Mouse (Mus musculus) spleen, adult 18-20 months (tissue): ENCODE data around the gene Rtf2.

Experiments used
- DNase-seq, 2 experiments: peaks; one replicate each; pipeline ENCODE4 v3.0.0; 2022; ENCODE audit warnings: mixed read lengths in 2 of 2

Gene Rtf2

GRCm38 (mm10) chr2:172441176-172441575 lies 820 bp downstream of the Rtf2 start:
- DNase-seq, result no peak

GRCm38 (mm10) chr2:172445617-172446016 lies 5.3 kb downstream of the Rtf2 start:
- DNase-seq, result no peak

GRCm38 (mm10) chr2:172447317-172447716 lies 7.0 kb downstream of the Rtf2 start:
- DNase-seq, result peak in 1 of 2 experiments; percentile 50

- DNase-seq, result no peak
These were observed 8.0 kb downstream of the Rtf2 start for GRCm38 (mm10) chr2:172448329-172448728.

GRCm38 (mm10) chr2:172450640-172451039 lies 10.3 kb downstream of the Rtf2 start:
- no peak for DNase-seq

GRCm38 (mm10) chr2:172452031-172452430 lies 11.7 kb downstream of the Rtf2 start:
- no peak for DNase-seq

- DNase-seq, result no peak
These were observed 12.1 kb downstream of the Rtf2 start for GRCm38 (mm10) chr2:172452458-172452857.

GRCm38 (mm10) chr2:172458496-172458895 lies 18.1 kb downstream of the Rtf2 start, which contains the start of gene Gcnt7:
Gcnt7 (minus strand) TSS chr2:172458596.
- DNase-seq, result no peak

- no peak for DNase-seq
These were observed 20.3 kb downstream of the Rtf2 start for GRCm38 (mm10) chr2:172460647-172461046.

- DNase-seq, result no peak
These were observed 22.5 kb downstream of the Rtf2 start for GRCm38 (mm10) chr2:172462813-172463212.

- no peak for DNase-seq
These were observed 26.2 kb downstream of the Rtf2 start for GRCm38 (mm10) chr2:172466427-172467132.

GRCm38 (mm10) chr2:172467206-172467605 lies 26.9 kb downstream of the Rtf2 start:
- DNase-seq, result no peak

- no peak for DNase-seq
These were observed 28.0 kb downstream of the Rtf2 start for GRCm38 (mm10) chr2:172468346-172468819.

GRCm38 (mm10) chr2:172472318-172472717 lies 32.0 kb downstream of the Rtf2 start, which contains the start of gene Fam209:
Fam209 (plus strand) TSS chr2:172472520.
- DNase-seq, result no peak

GRCm38 (mm10) chr2:172473591-172473990 lies 33.2 kb downstream of the Rtf2 start:
- DNase-seq, result no peak

GRCm38 (mm10) chr2:172474970-172475369 lies 34.6 kb downstream of the Rtf2 start:
- DNase-seq, result peak in 1 of 2 experiments; percentile 49

- DNase-seq, result no peak
These were observed 36.4 kb downstream of the Rtf2 start for GRCm38 (mm10) chr2:172476707-172477260.

- DNase-seq, result no peak
These were observed 37.0 kb downstream of the Rtf2 start for GRCm38 (mm10) chr2:172477350-172477749.

GRCm38 (mm10) chr2:172477860-172478259 lies 37.5 kb downstream of the Rtf2 start:
- DNase-seq, result peak in 1 of 2 experiments; percentile 19

GRCm38 (mm10) chr2:172480296-172480695 lies 39.9 kb downstream of the Rtf2 start:
- no peak for DNase-seq

- no peak for DNase-seq
These were observed 41.5 kb downstream of the Rtf2 start for GRCm38 (mm10) chr2:172481654-172482385.

GRCm38 (mm10) chr2:172483766-172484413 lies 43.5 kb downstream of the Rtf2 start:
- no peak for DNase-seq
